Mouse (Mus musculus) hindbrain, embryonic 13.5 days (tissue): ENCODE data around the gene Mtmr10. TPM values are rescaled to one million over a fixed set of nuclear protein-coding genes. Genes with fewer than 3 reads are reported as not detected.

ENCODE experiments used
- ATAC-seq: fragments of 200-750 bp; cut with Nextera tagmentation; 2 replicates; pipeline ENCODE4 v1.8.0; 2017; ENCODE audit warnings: moderate TSS enrichment; ENCODE audit not compliant: low FRiP score
- H3K27ac ChIP-seq: fragments of 300-500 bp; sonication (generic); 2 replicates; pipeline ENCODE4 v1.5.1; 2015; ENCODE audit warnings: inconsistent platforms, mild to moderate bottlenecking, moderate library complexity
- H3K27me3 ChIP-seq: fragments of 300-500 bp; sonication (generic); 2 replicates; pipeline ENCODE4 v1.6.1; 2015; ENCODE audit warnings: mild to moderate bottlenecking, inconsistent platforms
- H3K36me3 ChIP-seq: fragments of 300-500 bp; sonication (generic); 2 replicates; pipeline ENCODE4 v1.6.1; 2015; ENCODE audit warnings: mild to moderate bottlenecking, inconsistent platforms
- H3K4me1 ChIP-seq: fragments of 300-500 bp; sonication (generic); replicated peaks from 2 replicates; pipeline ENCODE4 v1.6.1; 2015; ENCODE audit warnings: inconsistent platforms
- H3K4me2 ChIP-seq: fragments of 300-500 bp; sonication (generic); 2 replicates; pipeline ENCODE4 v1.6.1; 2015; ENCODE audit warnings: inconsistent platforms, mild to moderate bottlenecking, moderate library complexity
- H3K4me3 ChIP-seq: fragments of 300-500 bp; sonication (generic); 2 replicates; pipeline ENCODE4 v1.5.1; 2015; ENCODE audit warnings: mild to moderate bottlenecking, inconsistent platforms
- H3K9ac ChIP-seq: fragments of 300-500 bp; sonication (generic); 2 replicates; pipeline ENCODE4 v1.6.1; 2015; ENCODE audit warnings: mild to moderate bottlenecking, inconsistent platforms
- H3K9me3 ChIP-seq: fragments of 300-500 bp; sonication (generic); 2 replicates; pipeline ENCODE4 v1.6.1; 2016; ENCODE audit warnings: inconsistent platforms
- WGBS: fragments of 180-500 bp; shearing (Covaris S2); methylation state at CpG from one replicate; pipeline ENCODE4 v1.1.7; 2015; 5-methylcytosine and 5-hydroxymethylcytosine counted together
- polyA plus RNA-seq: library from polyadenylated mRNA; unstranded; fragments of >200 nt; fragmentation: Nextera tagmentation; extraction: Ambion mirVana; gene quantifications from 2 replicates; pipeline ENCODE4 v1.2.1, GENCODE M21; 2015

The Mtmr10 gene
- polyA plus RNA-seq, 1 experiment from 2014 or later = 10.7 TPM

DNA sequence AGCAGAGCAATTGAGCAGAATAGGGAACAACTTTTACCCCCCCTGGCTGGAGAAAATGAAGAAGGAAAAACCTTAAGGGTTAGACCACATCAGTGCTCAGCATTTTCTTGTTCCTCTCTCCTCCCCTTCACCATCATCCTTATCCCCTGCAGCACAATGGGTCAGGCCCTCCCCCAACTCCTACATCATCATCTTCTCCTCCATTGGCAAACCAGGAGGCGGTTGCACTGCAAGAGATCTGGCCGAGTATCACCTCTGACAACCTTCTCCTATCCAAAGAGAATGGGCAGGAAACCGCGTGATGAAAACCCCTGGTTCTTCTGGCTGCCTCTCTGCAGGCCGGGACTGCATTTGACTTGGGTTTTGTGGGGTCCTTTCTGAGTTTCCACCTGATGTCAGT is 69.2 kb downstream of the Mtmr10 start:
- H3K9me3 ChIP-seq = no peaks in the 10 kb centered on the region
- ATAC-seq = no peak
- WGBS = 90% methylated on average over 5 of the region's 5 CpGs
- H3K36me3 ChIP-seq = peaks cover 66% of the 10 kb centered on the region
- H3K4me1 ChIP-seq = peaks cover 11% of the 10 kb centered on the region
- no peaks in the 10 kb centered on the region for H3K27me3 ChIP-seq
- H3K9ac ChIP-seq = no peak overlapping the region
- no peak overlapping the region for H3K4me2 ChIP-seq
- no peak overlapping the region for H3K4me3 ChIP-seq
- H3K27ac ChIP-seq = no peak overlapping the region

GRCm38 (mm10) chr7:64357405-64357804 is 70.0 kb downstream of the Mtmr10 start:
- Histone ChIP-seq H3K9ac (no peak overlapping the region), H3K4me3 (no peak overlapping the region), H3K27ac (no peak overlapping the region), H3K9me3 (no peaks in the 10 kb centered on the region), H3K36me3 (peaks cover 66% of the 10 kb centered on the region), H3K4me2 (no peak overlapping the region), H3K4me1 (peaks cover 8% of the 10 kb centered on the region), H3K27me3 (no peaks in the 10 kb centered on the region)
- no peak for ATAC-seq
- WGBS = 85% methylated on average over 9 of the region's 9 CpGs

DNA sequence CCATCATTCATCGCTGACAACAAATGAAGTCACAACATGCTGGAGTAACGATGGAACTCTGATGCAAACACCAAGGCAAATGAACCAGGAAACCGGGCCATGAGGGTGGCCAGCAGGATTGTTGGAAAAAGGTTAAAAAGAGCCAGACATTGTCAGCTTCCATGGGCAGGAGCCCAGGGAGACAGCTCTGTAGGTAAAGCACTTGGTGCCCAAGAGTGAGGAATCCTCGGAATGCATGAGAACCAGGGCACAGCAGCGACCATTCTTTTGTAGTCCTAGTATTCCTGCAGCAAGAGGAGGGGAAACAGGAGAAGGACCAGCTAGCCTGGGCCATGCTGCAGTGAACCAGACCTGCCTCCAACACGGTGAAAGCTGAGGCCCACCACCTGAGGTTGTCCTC is 71.2 kb downstream of the Mtmr10 start:
- peaks cover 8% of the 10 kb centered on the region for H3K4me1 ChIP-seq
- H3K36me3 ChIP-seq = peaks cover 66% of the 10 kb centered on the region
- no peak overlapping the region for H3K4me2 ChIP-seq
- H3K9ac ChIP-seq = no peak overlapping the region
- no peak overlapping the region for H3K27ac ChIP-seq
- 80% methylated on average over 6 of the region's 6 CpGs for WGBS
- no peaks in the 10 kb centered on the region for H3K27me3 ChIP-seq
- ATAC-seq = no peak
- no peaks in the 10 kb centered on the region for H3K9me3 ChIP-seq
- no peak overlapping the region for H3K4me3 ChIP-seq

GRCm38 (mm10) chr7:64359943-64360585 is 72.6 kb downstream of the Mtmr10 start:
- Histone ChIP-seq H3K9ac (no peak overlapping the region), H3K27me3 (no peaks in the 10 kb centered on the region), H3K4me2 (no peak overlapping the region), H3K27ac (peak overlapping the region; percentile 66; the same call in 1 of the 2 replicates), H3K9me3 (no peaks in the 10 kb centered on the region), H3K4me1 (no peaks in the 10 kb centered on the region), H3K36me3 (peaks cover 77% of the 10 kb centered on the region), H3K4me3 (no peak overlapping the region)
- 87% methylated on average over 20 of the region's 20 CpGs for WGBS
- ATAC-seq = no peak

DNA sequence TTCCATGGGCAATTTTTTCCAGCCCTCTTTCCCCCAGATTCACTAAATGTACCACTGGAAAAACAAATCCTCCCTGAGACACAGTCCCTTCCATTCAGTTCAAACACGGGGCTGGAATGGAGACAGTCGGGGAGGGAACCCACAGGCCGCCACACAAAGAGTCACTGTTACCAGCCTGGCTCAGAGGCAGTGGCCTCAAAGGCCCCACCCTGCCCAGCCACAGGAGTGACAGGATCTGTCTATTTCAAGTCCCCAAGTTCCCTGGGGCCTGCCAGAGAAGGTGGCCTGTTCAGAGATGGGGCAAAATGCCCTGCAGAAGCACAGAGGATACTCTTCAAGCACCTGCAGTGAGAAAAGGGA is 73.1 kb downstream of the Mtmr10 start:
- ATAC-seq = no peak; the same call in 1 of the 2 replicates
- peak overlapping the region; percentile 66 for H3K27ac ChIP-seq

DNA sequence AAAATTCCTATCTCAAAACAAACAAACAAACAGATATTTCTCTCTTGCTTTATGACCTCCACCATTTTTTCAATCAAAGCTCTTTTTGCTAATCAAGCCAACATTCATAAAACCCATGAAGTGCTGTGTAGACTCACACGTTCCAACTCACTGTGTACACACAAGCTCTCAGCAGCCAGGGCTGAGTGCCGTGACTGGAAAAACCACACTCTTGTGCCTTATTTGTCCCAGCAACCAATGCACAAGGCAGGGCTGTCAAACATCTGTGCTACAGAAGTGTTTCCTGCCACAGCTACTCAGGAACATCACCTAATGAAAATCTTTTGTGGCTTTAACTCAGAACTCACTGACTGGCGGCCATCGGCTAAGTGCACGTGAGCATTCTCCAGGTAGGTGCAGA is 78.4 kb downstream of the Mtmr10 start:
- Histone ChIP-seq H3K9me3 (no peaks in the 10 kb centered on the region), H3K4me1 (no peaks in the 10 kb centered on the region), H3K36me3 (peaks cover 80% of the 10 kb centered on the region), H3K27ac (no peak overlapping the region), H3K27me3 (no peaks in the 10 kb centered on the region), H3K4me3 (no peak overlapping the region), H3K9ac (no peak overlapping the region), H3K4me2 (no peak overlapping the region)
- WGBS = 96% methylated on average over 5 of the region's 5 CpGs
- no peak for ATAC-seq

More for the DNA sequence above, 73.1 kb downstream of the Mtmr10 start:
- H3K9ac ChIP-seq = no peak overlapping the region
- WGBS = 51% methylated on average over 3 of the region's 3 CpGs
- no peaks in the 10 kb centered on the region for H3K27me3 ChIP-seq
- H3K4me2 ChIP-seq = no peak overlapping the region
- no peaks in the 10 kb centered on the region for H3K4me1 ChIP-seq
- H3K36me3 ChIP-seq = peaks cover 81% of the 10 kb centered on the region
- H3K9me3 ChIP-seq = no peaks in the 10 kb centered on the region
- no peak overlapping the region for H3K4me3 ChIP-seq

DNA sequence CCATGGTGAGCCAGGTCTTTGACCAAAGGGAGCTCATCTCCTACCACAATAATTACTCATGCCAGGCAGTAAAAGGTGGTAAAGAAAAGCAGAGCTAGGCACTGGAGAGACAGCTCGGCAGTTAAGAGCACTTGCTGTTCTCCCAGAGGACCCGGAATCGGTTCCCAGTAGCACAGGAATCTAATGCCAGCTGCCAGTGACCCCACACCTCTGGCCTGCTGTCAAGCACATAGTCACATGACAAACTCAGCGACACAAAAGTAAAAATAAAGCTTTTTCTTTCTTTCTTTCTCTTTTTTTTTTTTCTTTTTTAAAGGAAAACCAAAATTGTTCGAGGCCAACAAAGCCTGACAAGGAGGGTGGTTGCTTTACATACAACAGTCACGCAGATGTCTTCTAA is 82.4 kb downstream of the Mtmr10 start:
- WGBS = 90% methylated on average over 6 of the region's 6 CpGs
- H3K4me3 ChIP-seq = no peak overlapping the region
- no peaks in the 10 kb centered on the region for H3K27me3 ChIP-seq
- no peak overlapping the region for H3K9ac ChIP-seq
- no peak for ATAC-seq
- H3K27ac ChIP-seq = no peak overlapping the region
- no peak overlapping the region for H3K4me2 ChIP-seq
- no peaks in the 10 kb centered on the region for H3K9me3 ChIP-seq
- H3K36me3 ChIP-seq = peaks cover 45% of the 10 kb centered on the region
- peaks cover 16% of the 10 kb centered on the region for H3K4me1 ChIP-seq

- H3K27me3 ChIP-seq = no peaks in the 10 kb centered on the region
- WGBS = 90% methylated on average over 23 of the region's 23 CpGs
- no peak overlapping the region for H3K27ac ChIP-seq
- no peak overlapping the region for H3K4me3 ChIP-seq
- no peaks in the 10 kb centered on the region for H3K9me3 ChIP-seq
- H3K4me2 ChIP-seq = no peak overlapping the region
- ATAC-seq = no peak
- no peak overlapping the region for H3K9ac ChIP-seq
- H3K36me3 ChIP-seq = peaks cover 33% of the 10 kb centered on the region
- peaks cover 16% of the 10 kb centered on the region for H3K4me1 ChIP-seq
Measured at GRCm38 (mm10) chr7:64371940-64372878, 84.8 kb downstream of the Mtmr10 start.

GRCm38 (mm10) chr7:64373147-64373829 is 85.8 kb downstream of the Mtmr10 start:
- Histone ChIP-seq H3K4me2 (peak overlapping the region; percentile 63), H3K27ac (peak overlapping the region; percentile 92), H3K36me3 (peaks cover 36% of the 10 kb centered on the region), H3K4me3 (peak overlapping the region; percentile 66), H3K27me3 (no peaks in the 10 kb centered on the region), H3K9me3 (no peaks in the 10 kb centered on the region), H3K9ac (peak overlapping the region; percentile 77), H3K4me1 (peaks cover 16% of the 10 kb centered on the region)
- 17% methylated on average over 18 of the region's 18 CpGs for WGBS
- ATAC-seq = peak; percentile 60

DNA sequence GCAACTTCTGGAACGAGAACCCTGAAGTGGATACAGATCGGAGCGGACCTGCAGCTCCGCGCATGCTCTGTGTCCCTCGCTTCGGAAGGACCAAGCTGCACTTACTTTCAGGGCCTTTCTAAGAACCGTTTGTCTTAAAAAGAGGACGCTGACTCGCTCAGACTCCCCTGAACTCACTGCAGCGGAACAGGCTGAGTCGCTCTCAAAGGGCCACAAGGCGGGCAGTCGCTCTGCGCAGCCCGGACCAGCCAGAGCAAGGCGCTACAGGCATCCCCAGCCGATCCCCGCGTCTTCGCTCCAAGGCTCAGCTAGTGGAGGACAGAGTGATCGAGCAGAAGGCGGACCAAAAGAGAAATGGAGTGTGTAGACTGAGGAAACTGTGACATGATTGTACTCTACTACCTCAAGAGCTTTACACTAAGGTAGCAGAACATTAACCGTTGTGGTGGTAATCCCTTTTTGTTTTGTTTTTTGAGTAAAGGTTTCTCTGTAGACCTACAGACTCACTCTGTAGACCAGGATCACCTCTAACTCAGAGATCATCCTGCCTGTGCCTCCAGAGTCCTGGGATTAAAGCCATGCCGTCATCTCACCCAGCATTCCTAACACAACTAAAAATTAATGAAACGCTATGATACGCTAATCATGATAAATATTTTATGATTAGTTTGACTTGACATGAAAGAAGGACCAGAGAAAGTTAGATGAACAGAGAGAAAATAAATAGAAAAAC is 86.5 kb downstream of the Mtmr10 start, which contains the start of gene Fan1:
TSS of gene Fan1 (minus strand) at position 266 of the 733 bp plus-strand sequence.
- 5% methylated on average over 27 of the region's 27 CpGs for WGBS
- peak; percentile 96 for ATAC-seq
- H3K9me3 ChIP-seq = no peaks in the 10 kb centered on the region
- H3K4me3 ChIP-seq = peak within 1 kb of the TSS; percentile 66
- H3K36me3 ChIP-seq = peaks cover 36% of the 10 kb centered on the region
- no peaks in the 10 kb centered on the region for H3K27me3 ChIP-seq
- peak within 1 kb of the TSS; percentile 77 for H3K9ac ChIP-seq
- peak within 1 kb of the TSS; percentile 92 for H3K27ac ChIP-seq
- peak within 1 kb of the TSS; percentile 63 for H3K4me2 ChIP-seq
- H3K4me1 ChIP-seq = peaks cover 16% of the 10 kb centered on the region
